Mouse (Mus musculus): ENCODE measurements around the gene Ube2d3. TPM values are rescaled to one million over a fixed set of nuclear protein-coding genes. Genes with fewer than 3 reads are reported as not detected.
A peak's percentile ranks its signal among the peaks of the same experiment; 100 is the strongest.
"Not testable (repeated sequence)": the region's sequence is repeated elsewhere in the genome, so short reads cannot be mapped to it uniquely, and the experiment has no call there.

The Ube2d3 gene
- polyA plus RNA-seq, 1 experiment from 2014 or later = 476 TPM

- no peak for ATAC-seq (ENCODE audit: insufficient number of reproducible peaks, insufficient read depth, low FRiP score, low read depth)
- no peak overlapping the region for H3K4me3 ChIP-seq (ENCODE audit: control insufficient read depth in 1 of 2, insufficient read depth in 1 of 2, low read depth in 1 of 2, low read length in 2 of 2)
These were observed 42.8 kb downstream of the Ube2d3 start for GRCm38 (mm10) chr3:135480767-135481166.

GRCm38 (mm10) chr3:135481608-135482007 lies 43.7 kb downstream of the Ube2d3 start:
- H3K4me3 ChIP-seq (ENCODE audit: control insufficient read depth in 1 of 2, insufficient read depth in 1 of 2, low read depth in 1 of 2, low read length in 2 of 2) = no peak overlapping the region
- no peak overlapping the region for H3K27ac ChIP-seq (replicated peaks in 1 of 2; ENCODE audit: control insufficient read depth in 1 of 2, insufficient read depth in 1 of 2, low read depth in 2 of 2, low read length in 2 of 2)
- 0 out of 4 replicates have a peak, but pooled peaks cover 0 to 4% of the 10 kb centered on the region in 2 experiments for H3K4me1 ChIP-seq (ENCODE audit: control insufficient read depth in 2 of 2, insufficient read depth in 2 of 2, low read length in 2 of 2)
- H3K9me3 ChIP-seq (ENCODE audit: control insufficient read depth, low read length) = no peaks in the 10 kb centered on the region
- ATAC-seq (ENCODE audit: insufficient number of reproducible peaks, insufficient read depth, low FRiP score, low read depth) = no peak
- no peak overlapping the region for H3K9ac ChIP-seq (ENCODE audit: low read length)
- 81% methylated on average over 3 of the region's 3 CpGs for WGBS
- no peaks in the 10 kb centered on the region for H3K36me3 ChIP-seq (ENCODE audit: control insufficient read depth, insufficient read depth, low read length)
- no peak overlapping the region for H3K4me2 ChIP-seq (ENCODE audit: low read length)
- H3K27me3 ChIP-seq (ENCODE audit: control insufficient read depth, insufficient read depth, low read length) = no peaks in the 10 kb centered on the region

More at GRCm38 (mm10) chr3:135480767-135481166, 42.8 kb downstream of the Ube2d3 start:
- H3K4me2 ChIP-seq (ENCODE audit: low read length) = no peak overlapping the region
- no peaks in the 10 kb centered on the region for H3K9me3 ChIP-seq (ENCODE audit: control insufficient read depth, low read length)
- H3K36me3 ChIP-seq (ENCODE audit: control insufficient read depth, insufficient read depth, low read length) = no peaks in the 10 kb centered on the region
- H3K9ac ChIP-seq (ENCODE audit: low read length) = no peak overlapping the region
- H3K27ac ChIP-seq (replicated peaks in 1 of 2; ENCODE audit: control insufficient read depth in 1 of 2, insufficient read depth in 1 of 2, low read depth in 2 of 2, low read length in 2 of 2) = no peak overlapping the region
- no peaks in the 10 kb centered on the region for H3K27me3 ChIP-seq (ENCODE audit: control insufficient read depth, insufficient read depth, low read length)
- H3K4me1 ChIP-seq (ENCODE audit: control insufficient read depth in 2 of 2, insufficient read depth in 2 of 2, low read length in 2 of 2) = no peaks in the 10 kb centered on the region
- 88% methylated on average over 6 of the region's 6 CpGs for WGBS

DNA sequence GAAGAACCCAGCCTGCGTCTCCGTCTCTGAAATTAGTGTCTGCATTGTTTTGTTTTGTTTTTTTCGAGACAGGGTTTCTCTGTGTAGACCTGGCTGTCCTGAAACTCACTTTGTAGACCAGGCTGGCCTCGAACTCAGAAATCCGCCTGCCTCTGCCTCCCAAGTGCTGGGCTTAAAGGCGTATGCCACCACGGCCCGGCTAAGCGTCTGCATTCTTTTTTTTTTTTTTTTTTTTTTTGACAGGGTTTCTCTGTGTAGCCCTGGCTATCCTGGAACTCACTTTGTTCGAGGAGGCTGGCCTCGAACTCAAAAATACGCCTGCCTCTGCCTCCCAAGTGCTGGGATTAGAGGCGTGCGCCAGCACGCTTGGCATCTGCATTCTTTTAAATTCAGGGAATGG lies 46.7 kb downstream of the Ube2d3 start:
- Histone ChIP-seq H3K9ac (ENCODE audit: low read length) (peak overlapping the region; percentile 89; the same call in 1 of the 2 replicates), H3K4me1 (ENCODE audit: control insufficient read depth in 2 of 2, insufficient read depth in 2 of 2, low read length in 2 of 2) (peaks cover 0 to 12% of the 10 kb centered on the region in 2 experiments; a peak in 1 of 4 replicates), H3K27ac (replicated peaks in 1 of 2; ENCODE audit: control insufficient read depth in 1 of 2, insufficient read depth in 1 of 2, low read depth in 2 of 2, low read length in 2 of 2) (0 out of 4 replicates have a peak overlapping the region, but pooled peaks of 1 of the 2 experiments have one; percentile 78), H3K4me2 (ENCODE audit: low read length) (peak overlapping the region; percentile 72), H3K4me3 (ENCODE audit: control insufficient read depth in 1 of 2, insufficient read depth in 1 of 2, low read depth in 1 of 2, low read length in 2 of 2) (peak overlapping the region in 1 of 2 experiments; percentile 71; a peak in 2 of 4 replicates)
- ATAC-seq (ENCODE audit: insufficient number of reproducible peaks, insufficient read depth, low FRiP score, low read depth); H3K27me3 ChIP-seq (ENCODE audit: control insufficient read depth, insufficient read depth, low read length); H3K36me3 ChIP-seq (ENCODE audit: control insufficient read depth, insufficient read depth, low read length); H3K9me3 ChIP-seq (ENCODE audit: control insufficient read depth, low read length): not testable (repeated sequence)
- 81% methylated on average over 15 of the region's 15 CpGs for WGBS

GRCm38 (mm10) chr3:135485128-135485899 lies 47.4 kb downstream of the Ube2d3 start, which contains the start of gene Manba:
Gene Manba, plus strand, starts transcription at chr3:135485611.
- H3K4me2 ChIP-seq (ENCODE audit: low read length) = peak within 1 kb of the TSS; percentile 72
- H3K9ac ChIP-seq (ENCODE audit: low read length) = peak within 1 kb of the TSS; percentile 89
- WGBS = 2% methylated on average over 48 of the region's 48 CpGs
- no peaks in the 10 kb centered on the region for H3K27me3 ChIP-seq (ENCODE audit: control insufficient read depth, insufficient read depth, low read length)
- peaks cover 0 to 12% of the 10 kb centered on the region in 2 experiments; a peak in 1 of 4 replicates for H3K4me1 ChIP-seq (ENCODE audit: control insufficient read depth in 2 of 2, insufficient read depth in 2 of 2, low read length in 2 of 2)
- peak; percentile 92 for ATAC-seq (ENCODE audit: insufficient number of reproducible peaks, insufficient read depth, low FRiP score, low read depth)
- no peaks in the 10 kb centered on the region for H3K9me3 ChIP-seq (ENCODE audit: control insufficient read depth, low read length)
- H3K36me3 ChIP-seq (ENCODE audit: control insufficient read depth, insufficient read depth, low read length) = peaks cover 4% of the 10 kb centered on the region; the same call in 1 of the 2 replicates
- H3K27ac ChIP-seq (replicated peaks in 1 of 2; ENCODE audit: control insufficient read depth in 1 of 2, insufficient read depth in 1 of 2, low read depth in 2 of 2, low read length in 2 of 2) = peak within 1 kb of the TSS; percentile 73 to 78
- peak within 1 kb of the TSS; percentile 71 to 99 for H3K4me3 ChIP-seq (ENCODE audit: control insufficient read depth in 1 of 2, insufficient read depth in 1 of 2, low read depth in 1 of 2, low read length in 2 of 2)

GRCm38 (mm10) chr3:135485900-135486241 lies 47.9 kb downstream of the Ube2d3 start:
- H3K27ac ChIP-seq (replicated peaks in 1 of 2; ENCODE audit: control insufficient read depth in 1 of 2, insufficient read depth in 1 of 2, low read depth in 2 of 2, low read length in 2 of 2) = peak overlapping the region; percentile 73 to 78
- H3K36me3 ChIP-seq (ENCODE audit: control insufficient read depth, insufficient read depth, low read length) = peaks cover 9% of the 10 kb centered on the region; the same call in 1 of the 2 replicates
- WGBS = 5% methylated on average over 9 of the region's 9 CpGs
- H3K27me3 ChIP-seq (ENCODE audit: control insufficient read depth, insufficient read depth, low read length) = no peaks in the 10 kb centered on the region
- H3K4me1 ChIP-seq (ENCODE audit: control insufficient read depth in 2 of 2, insufficient read depth in 2 of 2, low read length in 2 of 2) = peaks cover 0 to 12% of the 10 kb centered on the region in 2 experiments; a peak in 1 of 4 replicates
- H3K4me3 ChIP-seq (ENCODE audit: control insufficient read depth in 1 of 2, insufficient read depth in 1 of 2, low read depth in 1 of 2, low read length in 2 of 2) = peak overlapping the region; percentile 71 to 99
- 0 out of 2 replicates have a peak, but pooled peaks cover 3% of the 10 kb centered on the region for H3K9me3 ChIP-seq (ENCODE audit: control insufficient read depth, low read length)
- H3K4me2 ChIP-seq (ENCODE audit: low read length) = peak overlapping the region; percentile 72
- ATAC-seq (ENCODE audit: insufficient number of reproducible peaks, insufficient read depth, low FRiP score, low read depth) = no peak
- peak overlapping the region; percentile 89 for H3K9ac ChIP-seq (ENCODE audit: low read length)

GRCm38 (mm10) chr3:135486351-135486750 lies 48.4 kb downstream of the Ube2d3 start:
- 63% methylated on average over 5 of the region's 5 CpGs for WGBS
- peaks cover 0 to 12% of the 10 kb centered on the region in 2 experiments; a peak in 1 of 4 replicates for H3K4me1 ChIP-seq (ENCODE audit: control insufficient read depth in 2 of 2, insufficient read depth in 2 of 2, low read length in 2 of 2)
- peak overlapping the region in 1 of 2 experiments; percentile 12; a peak in 1 of 4 replicates for H3K27ac ChIP-seq (replicated peaks in 1 of 2; ENCODE audit: control insufficient read depth in 1 of 2, insufficient read depth in 1 of 2, low read depth in 2 of 2, low read length in 2 of 2)
- peak overlapping the region; percentile 71 to 99 for H3K4me3 ChIP-seq (ENCODE audit: control insufficient read depth in 1 of 2, insufficient read depth in 1 of 2, low read depth in 1 of 2, low read length in 2 of 2)
- no peak for ATAC-seq (ENCODE audit: insufficient number of reproducible peaks, insufficient read depth, low FRiP score, low read depth)
- H3K9me3 ChIP-seq (ENCODE audit: control insufficient read depth, low read length) = 0 out of 2 replicates have a peak, but pooled peaks cover 3% of the 10 kb centered on the region
- H3K4me2 ChIP-seq (ENCODE audit: low read length) = peak overlapping the region; percentile 72
- H3K27me3 ChIP-seq (ENCODE audit: control insufficient read depth, insufficient read depth, low read length) = no peaks in the 10 kb centered on the region
- H3K36me3 ChIP-seq (ENCODE audit: control insufficient read depth, insufficient read depth, low read length) = peaks cover 14% of the 10 kb centered on the region; the same call in 1 of the 2 replicates
- H3K9ac ChIP-seq (ENCODE audit: low read length) = peak overlapping the region; percentile 89

DNA sequence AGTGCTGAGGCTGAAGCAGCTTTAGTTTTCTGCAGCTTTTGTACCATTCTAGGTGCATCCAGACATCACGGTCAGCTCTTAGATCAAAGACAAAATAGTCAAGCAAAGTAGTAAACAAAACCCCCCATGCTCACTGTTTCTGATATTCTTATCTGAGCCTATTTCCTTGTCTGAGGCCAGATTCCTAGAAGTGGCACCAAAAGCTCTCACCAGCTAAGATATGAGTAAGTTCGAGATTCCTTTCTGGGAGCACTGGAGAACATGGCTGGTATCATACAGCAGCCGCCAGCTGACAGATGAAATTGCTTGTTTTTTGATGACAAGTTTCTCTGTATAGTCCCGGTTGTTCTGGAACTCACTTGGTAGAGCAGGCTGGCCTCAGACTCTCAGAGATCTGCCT lies 49.9 kb downstream of the Ube2d3 start:
- 0 out of 2 replicates have a peak, but pooled peaks cover 3% of the 10 kb centered on the region for H3K9me3 ChIP-seq (ENCODE audit: control insufficient read depth, low read length)
- H3K27me3 ChIP-seq (ENCODE audit: control insufficient read depth, insufficient read depth, low read length) = no peaks in the 10 kb centered on the region
- 52% methylated on average over 4 of the region's 4 CpGs for WGBS
- H3K4me1 ChIP-seq (ENCODE audit: control insufficient read depth in 2 of 2, insufficient read depth in 2 of 2, low read length in 2 of 2) = peaks cover 0 to 12% of the 10 kb centered on the region in 2 experiments; a peak in 1 of 4 replicates
- H3K4me2 ChIP-seq (ENCODE audit: low read length) = no peak overlapping the region
- no peak overlapping the region for H3K9ac ChIP-seq (ENCODE audit: low read length)
- no peak for ATAC-seq (ENCODE audit: insufficient number of reproducible peaks, insufficient read depth, low FRiP score, low read depth)
- H3K36me3 ChIP-seq (ENCODE audit: control insufficient read depth, insufficient read depth, low read length) = peaks cover 17% of the 10 kb centered on the region; the same call in 1 of the 2 replicates
- no peak overlapping the region for H3K27ac ChIP-seq (replicated peaks in 1 of 2; ENCODE audit: control insufficient read depth in 1 of 2, insufficient read depth in 1 of 2, low read depth in 2 of 2, low read length in 2 of 2)
- H3K4me3 ChIP-seq (ENCODE audit: control insufficient read depth in 1 of 2, insufficient read depth in 1 of 2, low read depth in 1 of 2, low read length in 2 of 2) = no peak overlapping the region
